Mouse (Mus musculus) myocyte (in vitro differentiated cells): ENCODE measurements around the gene Erbb3. TPM values are rescaled to one million over a fixed set of nuclear protein-coding genes. Genes with fewer than 3 reads are reported as not detected.

Experiments used
- H3K27me3 ChIP-seq: one replicate; pipeline ENCODE4 v1.6.1; 2011; ENCODE audit not compliant: control insufficient read depth, insufficient read depth, insufficient read length
- H3K36me3 ChIP-seq: one replicate; pipeline ENCODE4 v1.6.1; 2011; ENCODE audit not compliant: control insufficient read depth, insufficient read depth
- H3K4me2 ChIP-seq: one replicate; pipeline ENCODE4 v1.6.1; 2011; ENCODE audit warnings: low read depth, control low read depth
- H3K4me3 ChIP-seq: one replicate; pipeline ENCODE4 v1.5.1; 2011; ENCODE audit warnings: mild to moderate bottlenecking, control low read depth, moderate library complexity
- H3K79me2 ChIP-seq: one replicate; pipeline ENCODE4 v1.6.1; 2011; ENCODE audit not compliant: control insufficient read depth, insufficient read depth
- H3ac ChIP-seq: one replicate; pipeline ENCODE4 v1.6.1; 2011; ENCODE audit not compliant: control insufficient read depth, insufficient read length
- CEBPB ChIP-seq: IDR thresholded peaks from 2 replicates; pipeline ENCODE4 v1.6.1; 2011; ENCODE audit warnings: mild to moderate bottlenecking, moderate library complexity; ENCODE audit not compliant: poor library complexity, insufficient read depth, severe bottlenecking
- E2F4 ChIP-seq: IDR thresholded peaks from one replicate; pipeline ENCODE4 v1.6.1; 2011; ENCODE audit warnings: mild to moderate bottlenecking, control low read depth, moderate library complexity; ENCODE audit not compliant: insufficient read depth
- MAX ChIP-seq: IDR thresholded peaks from one replicate; pipeline ENCODE4 v1.6.1; 2011; ENCODE audit warnings: low read depth, mild to moderate bottlenecking, control low read depth
- MYOD1 ChIP-seq, 3 experiments: IDR thresholded peaks; one replicate each; pipeline ENCODE4 v1.6.1; 2011; ENCODE audit warnings: control low read depth in 2 of 3, low read depth in 2 of 3, mild to moderate bottlenecking in 2 of 3, moderate library complexity in 1 of 3; ENCODE audit not compliant: insufficient read length in 2 of 3, control insufficient read depth in 1 of 3
- MYOG ChIP-seq, 3 experiments: IDR thresholded peaks; one replicate each; pipeline ENCODE4 v1.6.1; 2011; ENCODE audit warnings: control low read depth in 2 of 3, low read depth in 2 of 3, mild to moderate bottlenecking in 2 of 3; ENCODE audit not compliant: insufficient read length in 2 of 3, control insufficient read depth in 1 of 3, insufficient read depth in 1 of 3
- POLR2A ChIP-seq: IDR thresholded peaks from one replicate; pipeline ENCODE4 v1.6.1; 2011; ENCODE audit warnings: low read depth, mild to moderate bottlenecking, control low read depth, moderate library complexity; ENCODE audit not compliant: insufficient read length
- POLR2AphosphoS2 ChIP-seq: IDR thresholded peaks from one replicate; pipeline ENCODE4 v1.6.1; 2011; ENCODE audit warnings: low read depth, control low read depth; ENCODE audit not compliant: insufficient read length
- REST ChIP-seq: IDR thresholded peaks from one replicate; pipeline ENCODE4 v1.6.1; 2011; ENCODE audit warnings: mild to moderate bottlenecking, control low read depth, moderate library complexity; ENCODE audit not compliant: insufficient read depth, insufficient read length
- SRF ChIP-seq: IDR thresholded peaks from one replicate; pipeline ENCODE4 v1.6.1; 2011; ENCODE audit warnings: low read depth; ENCODE audit not compliant: control insufficient read depth, insufficient read length
- TCF12 ChIP-seq: IDR thresholded peaks from one replicate; pipeline ENCODE4 v1.6.1; 2011; ENCODE audit warnings: mild to moderate bottlenecking, control low read depth; ENCODE audit not compliant: poor library complexity, insufficient read depth, severe bottlenecking
- TCF3 ChIP-seq: IDR thresholded peaks from one replicate; pipeline ENCODE4 v1.6.1; 2011; ENCODE audit warnings: low read depth, control low read depth; ENCODE audit not compliant: insufficient read length
- USF1 ChIP-seq: IDR thresholded peaks from one replicate; pipeline ENCODE4 v1.6.1; 2011; ENCODE audit warnings: low read depth, mild to moderate bottlenecking, control low read depth, moderate library complexity
- polyA plus RNA-seq: library from polyadenylated mRNA; unstranded; fragments of >200 nt; fragmentation: generic; extraction: Trizol; gene quantifications from one replicate; pipeline ENCODE4 v1.2.1, GENCODE M21; 2012; ENCODE audit warnings: missing spikeins

The Erbb3 gene
- polyA plus RNA-seq, 1 experiment = 23.3 TPM

GRCm38 (mm10) chr10:128629746-128630145, 40.3 kb upstream of the Erbb3 start:
- no peak overlapping the region for H3K4me2 ChIP-seq

GRCm38 (mm10) chr10:128627398-128628317, 38.2 kb upstream of the Erbb3 start:
- Histone ChIP-seq H3K4me2 (no peak overlapping the region), H3K4me3 (no peak overlapping the region), H3K36me3 (peaks cover 14% of the 10 kb centered on the region), H3K79me2 (peaks cover 18% of the 10 kb centered on the region), H3K27me3 (peaks cover 10% of the 10 kb centered on the region), H3ac (no peak overlapping the region)
- TF ChIP-seq POLR2AphosphoS2 (no peak), CEBPB (no peak), TCF3 (no peak), MYOD1 (IDR thresholded peaks at IDR 0.05; ENCODE audit: control insufficient read depth in 1 of 3, insufficient read length in 2 of 3, low read depth in 2 of 3) (no peak), MYOG (IDR thresholded peaks at IDR 0.05; ENCODE audit: control insufficient read depth in 1 of 3, insufficient read depth in 1 of 3, insufficient read length in 2 of 3, low read depth in 2 of 3) (no peak), TCF12 (no peak), E2F4 (no peak), POLR2A (no peak), SRF (no peak)

More at GRCm38 (mm10) chr10:128629746-128630145, 40.3 kb upstream of the Erbb3 start:
- TF ChIP-seq TCF3 (no peak), MAX (no peak), SRF (no peak), CEBPB (no peak), POLR2A (no peak), MYOG (IDR thresholded peaks at IDR 0.05; ENCODE audit: control insufficient read depth in 1 of 3, insufficient read depth in 1 of 3, insufficient read length in 2 of 3, low read depth in 2 of 3) (no peak), POLR2AphosphoS2 (no peak), REST (no peak), E2F4 (no peak), USF1 (no peak), MYOD1 (IDR thresholded peaks at IDR 0.05; ENCODE audit: control insufficient read depth in 1 of 3, insufficient read length in 2 of 3, low read depth in 2 of 3) (no peak), TCF12 (no peak)
- Histone ChIP-seq H3ac (no peak overlapping the region), H3K4me3 (no peak overlapping the region), H3K79me2 (peaks cover 13% of the 10 kb centered on the region), H3K36me3 (peaks cover 5% of the 10 kb centered on the region), H3K27me3 (peaks cover 27% of the 10 kb centered on the region)

- TF ChIP-seq E2F4 = peak; percentile 11
- peak; percentile 94 for TF ChIP-seq POLR2A
- TF ChIP-seq POLR2AphosphoS2 = peak; percentile 96
- TF ChIP-seq CEBPB = no peak
- TF ChIP-seq SRF = no peak
- no peak for TF ChIP-seq MYOD1 (IDR thresholded peaks at IDR 0.05; ENCODE audit: control insufficient read depth in 1 of 3, insufficient read length in 2 of 3, low read depth in 2 of 3)
- peak; percentile 28 for TF ChIP-seq MAX
- no peak for TF ChIP-seq TCF3
- no peak for TF ChIP-seq TCF12
- TF ChIP-seq REST = peak; percentile 33
- no peak for TF ChIP-seq MYOG (IDR thresholded peaks at IDR 0.05; ENCODE audit: control insufficient read depth in 1 of 3, insufficient read depth in 1 of 3, insufficient read length in 2 of 3, low read depth in 2 of 3)
- no peak for TF ChIP-seq USF1
- peak within 1 kb of the TSS; percentile 88 for H3ac ChIP-seq
- peaks cover 2% of the 10 kb centered on the region for H3K27me3 ChIP-seq
- peaks cover 18% of the 10 kb centered on the region for H3K79me2 ChIP-seq
- H3K4me3 ChIP-seq = peak within 1 kb of the TSS; percentile 91
- H3K4me2 ChIP-seq = peak within 1 kb of the TSS; percentile 91
- peaks cover 14% of the 10 kb centered on the region for H3K36me3 ChIP-seq
These were observed 37.2 kb upstream of the Erbb3 start, which contains the start of gene Rps26 for GRCm38 (mm10) chr10:128626311-128627310. TSS of gene Rps26 (minus strand) at chr10:128626747.

GRCm38 (mm10) chr10:128625287-128625894, 35.9 kb upstream of the Erbb3 start:
- H3K36me3 ChIP-seq = peaks cover 14% of the 10 kb centered on the region
- no peak for TF ChIP-seq POLR2AphosphoS2
- peaks cover 18% of the 10 kb centered on the region for H3K79me2 ChIP-seq
- H3K4me2 ChIP-seq = peak overlapping the region; percentile 91
- H3K4me3 ChIP-seq = peak overlapping the region; percentile 91
- H3ac ChIP-seq = peak overlapping the region; percentile 88
- no peaks in the 10 kb centered on the region for H3K27me3 ChIP-seq
